Mouse (Mus musculus) embryonic fibroblast, embryonic 13.5 days (primary cell): ENCODE results near the gene Lmntd2.

Source experiments
- CTCF ChIP-seq: IDR thresholded peaks from 2 replicates; pipeline ENCODE4 v1.5.1; 2011; ENCODE audit warnings: mild to moderate bottlenecking, control low read depth, low read length, moderate library complexity, borderline replicate concordance; ENCODE audit not compliant: insufficient read depth
- POLR2A ChIP-seq: IDR thresholded peaks from 2 replicates; pipeline ENCODE4 v1.6.1; 2011; ENCODE audit warnings: low read depth, mild to moderate bottlenecking, control low read depth, low read length, moderate library complexity

- TF ChIP-seq POLR2A (no peak), CTCF (no peak)
Observed at GRCm38 (mm10) chr7:141191036-141191435, 22.8 kb downstream of the Lmntd2 start.
